ENCODE assay signal across 10 mouse cellular contexts in the genomic region with DNA sequence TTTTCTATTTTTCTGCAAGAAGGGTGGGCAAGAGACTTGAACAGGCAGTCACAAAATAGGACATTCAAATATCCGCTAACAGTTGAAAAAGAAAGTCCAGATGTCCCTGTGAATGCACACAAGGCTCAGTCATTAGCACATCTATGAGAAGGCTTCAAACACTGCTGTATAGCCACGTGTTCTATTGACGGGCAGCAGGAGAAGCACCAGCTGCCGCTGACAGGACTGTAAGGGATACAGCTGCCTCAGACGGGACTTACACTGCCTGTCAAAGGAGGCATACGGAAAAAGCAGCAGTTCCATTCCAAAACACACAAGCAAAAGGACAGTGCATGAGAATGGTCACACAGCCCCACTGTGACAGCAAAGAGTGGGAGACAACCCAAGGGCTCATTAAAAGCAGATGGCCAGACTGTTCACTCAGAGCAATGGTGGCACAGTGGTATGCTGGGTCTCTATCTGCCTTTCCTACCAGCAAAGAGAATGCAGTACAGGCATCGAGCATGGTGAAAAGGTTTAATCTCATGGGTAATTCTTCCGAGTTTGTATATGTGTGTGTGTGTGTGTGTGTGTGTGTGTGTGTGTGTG. TPM values are rescaled to one million over a fixed set of nuclear protein-coding genes. Genes with fewer than 3 reads are reported as not detected.
DNase-seq lines count a peak whose midpoint lies in the region; ATAC-seq lines count a peak whose summit lies in the region.
"Had no signal": no experiment of that assay in that cellular context is flagged by ENCODE, and none has a peak within 500 bp of the region (broad histone marks: within the 10 kb centered on the region; RNA-seq: fewer than 3 reads in every experiment).

No protein-coding gene starts in this region.

- H3K36me3 ChIP-seq in forebrain, embryonic 12.5 days (replicated peaks), result peaks cover 2% of the 10 kb centered on the region; the same call in 1 of the 2 replicates

- no peak overlapping the region for H3K9ac ChIP-seq in forebrain, embryonic 12.5 days

- no peaks in the 10 kb centered on the region for H3K27me3 ChIP-seq in forebrain, embryonic 12.5 days

- 24% methylated on average over 8 of the region's 8 CpGs for WGBS in forebrain, embryonic 12.5 days

- H3K9me3 ChIP-seq in forebrain, embryonic 12.5 days, result no peaks in the 10 kb centered on the region

- H3K4me2 ChIP-seq in forebrain, embryonic 12.5 days, result no peak overlapping the region
- H3K4me2 ChIP-seq: heart, embryonic 11.5 days had no signal

- no peak overlapping the region for H3K4me3 ChIP-seq in forebrain, embryonic 12.5 days (replicated peaks)
- H3K4me3 ChIP-seq: myocyte had no signal

- DNase-seq in kidney, postnatal 4 days, result peak; percentile 52 to 55
- DNase-seq in kidney, adult 18-20 months, result no peak
- DNase-seq in brain, adult 2 months (ENCODE audit: low read depth, low spot score), result peak; percentile 46
- DNase-seq in mesoderm, embryonic 11.5 days (ENCODE audit: low read depth, low spot score), result peak; percentile 30
- DNase-seq in gastrocnemius, postnatal 4 days (ENCODE audit: low spot score in 2 of 2), result no peak
- DNase-seq in adrenal gland, adult 8-10 months, result no peak
- no peak for DNase-seq in left cerebral cortex, adult 8-10 months (ENCODE audit: low spot score in 2 of 2)

- ATAC-seq in forebrain, embryonic 12.5 days (ENCODE audit: low FRiP score), result peak; percentile 96

- peaks cover 14% of the 10 kb centered on the region for H3K4me1 ChIP-seq in forebrain, embryonic 12.5 days

- peak overlapping the region; percentile 80 for H3K27ac ChIP-seq in forebrain, embryonic 12.5 days

RNA-seq across cellular contexts. Expression of a gene that starts 39.9 kb away (rescaled TPM):
- 22.7 and 23.3 TPM in 2 replicates for polyA plus RNA-seq in forebrain, embryonic 12.5 days (2016; fragmentation: Nextera tagmentation; extraction: Ambion mirVana)
- 10 to 100 TPM; 28.2 to 30.8 TPM for total RNA-seq in gastrocnemius, postnatal 4 days (2021)
- 10 to 100 TPM; 32.3 to 57.3 (median 43.9) TPM for total RNA-seq in adrenal gland, adult 8-10 months (2022)
- total RNA-seq in left cerebral cortex, adult 8-10 months (2022), result 10 to 100 TPM; 65.2 to 71.3 (median 70.6) TPM

RNA-seq across cellular contexts. Expression of a gene that starts 40.9 kb away (rescaled TPM):
- 20.2 and 22.2 TPM in 2 replicates for polyA plus RNA-seq in forebrain, embryonic 12.5 days (2016; fragmentation: Nextera tagmentation; extraction: Ambion mirVana)
- 1 to 10 TPM; 3.6 to 3.9 TPM for total RNA-seq in gastrocnemius, postnatal 4 days (2021)
- total RNA-seq in adrenal gland, adult 8-10 months (2022), result 1 to 10 TPM; 6.6 to 9.8 (median 7.8) TPM
- total RNA-seq in left cerebral cortex, adult 8-10 months (2022), result 1 to 10 TPM; 6.4 to 7.5 (median 6.9) TPM

Comparison
In these comparisons a context has a peak if more than half of its experiments do, and no peak if none do; other contexts are left out.
1. DNase-seq: peak in kidney, postnatal 4 days (2 of 2), brain, adult 2 months (single experiment) and mesoderm, embryonic 11.5 days (single experiment); none in kidney, adult 18-20 months (single experiment), gastrocnemius, postnatal 4 days (0 of 2), adrenal gland, adult 8-10 months (single experiment) and left cerebral cortex, adult 8-10 months (0 of 2).